Mouse (Mus musculus) cortical plate, adult 2 months (tissue): ENCODE data around the gene Bdkrb2.

Experiments
- CTCF ChIP-seq: fragments of 200-500 bp; IDR thresholded peaks from 2 replicates; pipeline ENCODE4 v1.5.1; 2011; ENCODE audit warnings: mild to moderate bottlenecking, control low read depth, low read length; ENCODE audit not compliant: insufficient read depth; ENCODE audit errors: extremely low read depth
- POLR2A ChIP-seq: fragments of 200-500 bp; IDR thresholded peaks from 2 replicates; pipeline ENCODE4 v1.6.1; 2011; ENCODE audit warnings: mild to moderate bottlenecking, low read length, control low read depth; ENCODE audit not compliant: insufficient read depth; ENCODE audit errors: extremely low read depth

DNA sequence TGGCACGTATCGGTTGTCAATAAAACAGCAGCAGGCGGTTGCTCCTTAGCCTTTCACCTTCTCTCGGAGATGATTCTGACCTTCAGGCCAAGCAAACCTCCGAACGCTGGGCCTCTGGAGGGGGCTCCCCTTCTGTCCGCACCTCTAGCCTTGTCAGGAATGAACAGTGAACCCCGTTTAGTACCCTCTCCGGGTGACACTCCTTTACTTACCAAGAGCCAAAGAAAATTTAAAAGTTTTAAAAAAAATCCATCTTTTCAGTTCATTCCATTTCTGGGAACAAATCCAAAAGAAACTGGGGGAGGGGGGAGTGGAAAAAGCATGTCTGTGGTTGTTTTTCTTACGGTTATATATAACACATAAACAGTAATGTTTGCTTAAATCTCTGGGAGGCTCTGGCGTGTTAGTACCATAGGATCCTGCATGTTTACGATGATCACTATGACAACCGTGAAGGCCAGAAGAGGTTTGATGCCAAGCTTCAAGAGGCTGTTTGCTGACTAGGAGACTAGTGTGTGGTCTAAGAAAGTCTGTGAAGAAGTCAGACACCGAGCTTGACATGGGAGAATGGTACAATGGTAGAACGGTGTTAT lies 41.8 kb upstream of the Bdkrb2 start:
- TF ChIP-seq CTCF (no peak), POLR2A (no peak)
